Mouse (Mus musculus) stomach, embryonic 16.5 days (tissue): ENCODE measurements around the gene Ostf1. TPM values are rescaled to one million over a fixed set of nuclear protein-coding genes. Genes with fewer than 3 reads are reported as not detected.

ENCODE experiments used
- ATAC-seq: fragments of 200-750 bp; cut with Nextera tagmentation; 2 replicates; pipeline ENCODE4 v1.8.0; 2017; ENCODE audit warnings: moderate number of reproducible peaks, moderate TSS enrichment; ENCODE audit not compliant: insufficient read depth, low FRiP score
- H3K27ac ChIP-seq: fragments of 300-500 bp; sonication (generic); 2 replicates; pipeline ENCODE4 v1.5.1; 2014; ENCODE audit warnings: low read length
- H3K27me3 ChIP-seq: fragments of 300-500 bp; sonication (generic); 2 replicates; pipeline ENCODE4 v1.6.1; 2014; ENCODE audit warnings: low read length, control low read depth, mixed read lengths; ENCODE audit not compliant: control insufficient read depth, insufficient read depth
- H3K36me3 ChIP-seq: fragments of 300-500 bp; sonication (generic); 2 replicates; pipeline ENCODE4 v1.6.1; 2014; ENCODE audit warnings: low read length; ENCODE audit not compliant: control insufficient read depth, insufficient read depth
- H3K4me1 ChIP-seq: fragments of 300-500 bp; sonication (generic); 2 replicates; pipeline ENCODE4 v1.6.1; 2014; ENCODE audit warnings: low read length, control low read depth, mixed read lengths; ENCODE audit not compliant: control insufficient read depth, insufficient read depth
- H3K4me2 ChIP-seq: fragments of 300-500 bp; sonication (generic); 2 replicates; pipeline ENCODE4 v1.6.1; 2014; ENCODE audit warnings: low read depth, low read length, mixed read lengths
- H3K4me3 ChIP-seq: fragments of 300-500 bp; sonication (generic); replicated peaks from 2 replicates; pipeline ENCODE4 v1.5.1; 2014; ENCODE audit warnings: mild to moderate bottlenecking, low read length
- H3K9ac ChIP-seq: fragments of 300-500 bp; sonication (generic); 2 replicates; pipeline ENCODE4 v1.6.1; 2014; ENCODE audit warnings: low read length
- H3K9me3 ChIP-seq: fragments of 300-500 bp; sonication (generic); replicated peaks from 2 replicates; pipeline ENCODE4 v1.6.1; 2016; ENCODE audit warnings: low read length, control low read depth; ENCODE audit not compliant: control insufficient read depth
- WGBS: fragments of 180-500 bp; shearing (Covaris S2); extraction: QIAGEN DNeasy Blood & Tissue Kit; methylation state at CpG from one replicate; pipeline ENCODE4 v1.1.7; 2014; 5-methylcytosine and 5-hydroxymethylcytosine counted together
- polyA plus RNA-seq: library from polyadenylated mRNA; unstranded; fragments of >200 nt; fragmentation: Nextera tagmentation; extraction: Ambion mirVana; gene quantifications from 2 replicates; pipeline ENCODE4 v1.2.1, GENCODE M21; 2015

The Ostf1 gene
- polyA plus RNA-seq, 1 experiment from 2014 or later = 115 TPM

- WGBS = 93% methylated on average over 1 of the region's 1 CpGs
- ATAC-seq = no peak
- Histone ChIP-seq H3K27ac (no peak overlapping the region), H3K4me3 (no peak overlapping the region), H3K36me3 (no peaks in the 10 kb centered on the region), H3K27me3 (no peaks in the 10 kb centered on the region), H3K9me3 (no peaks in the 10 kb centered on the region), H3K4me2 (no peak overlapping the region), H3K9ac (no peak overlapping the region), H3K4me1 (peaks cover 5% of the 10 kb centered on the region; the same call in 1 of the 2 replicates)
These were observed 14.1 kb downstream of the Ostf1 start for GRCm38 (mm10) chr19:18617504-18617903.

DNA sequence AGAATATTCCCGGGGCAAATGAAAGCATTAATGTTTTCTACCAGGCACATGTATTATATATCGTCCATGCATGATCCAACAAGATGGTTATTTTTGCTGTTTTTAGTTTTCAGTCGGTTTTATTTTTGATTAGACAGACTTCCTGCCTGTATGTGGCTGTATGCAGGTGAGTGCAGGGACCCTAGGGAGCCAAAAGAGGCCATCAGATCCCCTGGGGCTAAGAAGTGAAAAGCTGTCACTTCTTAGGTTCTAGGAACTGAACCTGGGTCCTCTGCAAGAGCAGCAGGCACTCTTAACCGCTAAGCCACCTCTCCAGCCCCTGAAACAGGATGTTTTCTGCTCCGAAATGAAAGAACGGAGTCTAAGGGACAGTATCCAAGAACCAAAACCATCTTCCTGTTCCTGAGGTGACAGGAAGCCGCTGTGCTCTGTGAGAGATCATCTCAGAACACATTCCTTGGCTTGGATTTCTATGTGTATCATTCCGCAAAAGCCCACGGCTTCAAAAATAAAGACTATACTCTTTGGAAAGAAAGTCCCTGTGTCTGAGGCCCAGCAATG lies 15.9 kb downstream of the Ostf1 start:
- peak overlapping the region; percentile 4; the same call in 1 of the 2 replicates for H3K4me2 ChIP-seq
- WGBS = 57% methylated on average over 9 of the region's 9 CpGs
- H3K9me3 ChIP-seq = no peaks in the 10 kb centered on the region

DNA sequence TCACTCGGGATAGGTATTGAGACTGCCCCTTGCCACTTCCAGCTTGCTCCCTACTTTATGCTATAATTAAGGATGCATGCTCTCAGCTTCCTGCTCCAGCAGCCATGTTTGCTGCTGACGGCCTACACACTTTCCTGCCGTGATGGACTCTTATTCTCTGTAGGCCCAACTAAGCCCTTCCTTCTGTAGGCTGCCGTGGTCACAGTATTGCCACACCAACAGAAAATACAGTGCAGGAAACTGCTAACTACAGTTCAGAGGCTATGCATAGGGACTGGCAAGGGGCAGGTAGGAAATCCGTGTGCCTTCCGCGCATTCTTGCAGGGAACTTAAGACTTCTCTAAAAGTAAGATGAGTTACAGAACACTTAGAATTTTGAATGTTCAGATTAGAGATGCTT lies 17.3 kb downstream of the Ostf1 start:
- H3K27ac ChIP-seq = no peak overlapping the region
- no peak for ATAC-seq
- peaks cover 5% of the 10 kb centered on the region; the same call in 1 of the 2 replicates for H3K4me1 ChIP-seq
- H3K4me3 ChIP-seq = no peak overlapping the region
- no peak overlapping the region for H3K4me2 ChIP-seq
- no peaks in the 10 kb centered on the region for H3K36me3 ChIP-seq
- no peak overlapping the region for H3K9ac ChIP-seq
- H3K27me3 ChIP-seq = no peaks in the 10 kb centered on the region
- no peaks in the 10 kb centered on the region for H3K9me3 ChIP-seq
- 87% methylated on average over 7 of the region's 7 CpGs for WGBS

More for the DNA sequence above, 15.9 kb downstream of the Ostf1 start:
- Histone ChIP-seq H3K36me3 (no peaks in the 10 kb centered on the region), H3K9ac (no peak overlapping the region), H3K4me1 (peaks cover 5% of the 10 kb centered on the region; the same call in 1 of the 2 replicates), H3K27me3 (no peaks in the 10 kb centered on the region), H3K4me3 (no peak overlapping the region), H3K27ac (peak overlapping the region; percentile 25)
- no peak for ATAC-seq

- Histone ChIP-seq H3K27me3 (no peaks in the 10 kb centered on the region), H3K4me2 (no peak overlapping the region), H3K9me3 (no peaks in the 10 kb centered on the region), H3K4me3 (no peak overlapping the region), H3K36me3 (no peaks in the 10 kb centered on the region), H3K27ac (no peak overlapping the region), H3K9ac (no peak overlapping the region), H3K4me1 (no peaks in the 10 kb centered on the region)
- ATAC-seq = no peak
- WGBS = 65% methylated on average over 6 of the region's 6 CpGs
These were observed 22.6 kb downstream of the Ostf1 start for GRCm38 (mm10) chr19:18608975-18609374.

GRCm38 (mm10) chr19:18607907-18608306 lies 23.7 kb downstream of the Ostf1 start:
- Histone ChIP-seq H3K4me1 (no peaks in the 10 kb centered on the region), H3K9ac (no peak overlapping the region), H3K27me3 (no peaks in the 10 kb centered on the region), H3K4me2 (no peak overlapping the region), H3K36me3 (no peaks in the 10 kb centered on the region), H3K27ac (no peak overlapping the region), H3K9me3 (no peaks in the 10 kb centered on the region), H3K4me3 (no peak overlapping the region)
- no peak for ATAC-seq
- 54% methylated on average over 7 of the region's 7 CpGs for WGBS

DNA sequence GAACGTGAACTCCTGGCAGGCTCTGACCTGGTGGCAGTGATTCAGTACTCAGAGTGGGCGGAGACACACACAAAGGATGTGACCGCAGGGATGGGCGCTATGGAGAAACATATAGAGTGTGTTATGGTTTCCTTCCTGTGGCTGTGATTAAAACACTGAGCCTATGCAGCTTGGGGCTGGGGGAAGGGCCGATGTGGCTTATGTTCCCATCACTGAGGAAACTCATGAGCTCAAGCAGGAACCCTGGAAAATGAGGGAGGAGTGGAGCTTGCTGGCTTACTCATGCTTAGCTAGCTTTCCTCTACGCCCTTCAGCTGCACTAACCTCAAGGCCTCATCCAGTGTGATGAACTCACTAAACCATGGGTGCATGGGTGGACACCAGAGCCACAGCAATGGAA lies 28.6 kb downstream of the Ostf1 start:
- Histone ChIP-seq H3K27me3 (no peaks in the 10 kb centered on the region), H3K36me3 (no peaks in the 10 kb centered on the region), H3K4me3 (no peak overlapping the region), H3K9ac (no peak overlapping the region), H3K9me3 (no peaks in the 10 kb centered on the region), H3K4me2 (no peak overlapping the region), H3K4me1 (no peaks in the 10 kb centered on the region), H3K27ac (no peak overlapping the region)
- WGBS = 76% methylated on average over 6 of the region's 6 CpGs
- 0 out of 2 replicates have a peak, but pooled peaks have one; percentile 41 for ATAC-seq

DNA sequence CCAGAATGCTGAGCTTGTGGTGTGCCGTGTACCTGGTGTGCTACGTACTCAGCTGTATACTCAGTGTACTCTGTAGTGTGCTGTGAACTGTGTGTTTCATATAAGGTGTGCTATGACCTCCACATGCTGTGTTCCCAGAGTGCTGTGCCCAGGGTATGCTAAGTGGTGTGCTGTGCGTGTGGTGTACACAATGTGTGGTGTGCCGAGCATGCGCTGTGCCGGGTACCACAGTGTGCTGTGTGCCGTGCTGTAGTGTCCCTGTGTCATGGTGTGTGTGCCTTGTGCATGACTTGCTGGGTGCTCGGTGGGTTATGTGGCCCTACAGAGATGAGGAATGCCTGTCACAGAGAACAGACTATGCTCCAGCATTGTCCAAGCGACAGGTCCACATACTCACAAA lies 31.0 kb downstream of the Ostf1 start:
- peak; percentile 29; the same call in 1 of the 2 replicates for ATAC-seq
- no peak overlapping the region for H3K9ac ChIP-seq
- H3K4me1 ChIP-seq = no peaks in the 10 kb centered on the region
- no peaks in the 10 kb centered on the region for H3K27me3 ChIP-seq
- no peak overlapping the region for H3K27ac ChIP-seq
- H3K36me3 ChIP-seq = no peaks in the 10 kb centered on the region
- no peak overlapping the region for H3K4me2 ChIP-seq
- H3K4me3 ChIP-seq = no peak overlapping the region
- 93% methylated on average over 9 of the region's 9 CpGs for WGBS
- H3K9me3 ChIP-seq = no peaks in the 10 kb centered on the region

GRCm38 (mm10) chr19:18599650-18600049 lies 32.0 kb downstream of the Ostf1 start:
- Histone ChIP-seq H3K4me1 (no peaks in the 10 kb centered on the region), H3K4me2 (no peak overlapping the region), H3K9ac (no peak overlapping the region), H3K4me3 (no peak overlapping the region), H3K36me3 (no peaks in the 10 kb centered on the region), H3K27me3 (no peaks in the 10 kb centered on the region), H3K27ac (no peak overlapping the region), H3K9me3 (no peaks in the 10 kb centered on the region)
- no peak for ATAC-seq
- WGBS = 84% methylated on average over 5 of the region's 5 CpGs

GRCm38 (mm10) chr19:18599051-18599450 lies 32.6 kb downstream of the Ostf1 start:
- Histone ChIP-seq H3K36me3 (no peaks in the 10 kb centered on the region), H3K9me3 (no peaks in the 10 kb centered on the region)
- 76% methylated on average over 8 of the region's 8 CpGs for WGBS

More at GRCm38 (mm10) chr19:18599051-18599450, 32.6 kb downstream of the Ostf1 start:
- no peak for ATAC-seq
- H3K27me3 ChIP-seq = no peaks in the 10 kb centered on the region
- H3K4me1 ChIP-seq = no peaks in the 10 kb centered on the region
- no peak overlapping the region for H3K4me3 ChIP-seq
- H3K27ac ChIP-seq = no peak overlapping the region
- H3K4me2 ChIP-seq = no peak overlapping the region
- H3K9ac ChIP-seq = no peak overlapping the region
